In the genomic region with DNA sequence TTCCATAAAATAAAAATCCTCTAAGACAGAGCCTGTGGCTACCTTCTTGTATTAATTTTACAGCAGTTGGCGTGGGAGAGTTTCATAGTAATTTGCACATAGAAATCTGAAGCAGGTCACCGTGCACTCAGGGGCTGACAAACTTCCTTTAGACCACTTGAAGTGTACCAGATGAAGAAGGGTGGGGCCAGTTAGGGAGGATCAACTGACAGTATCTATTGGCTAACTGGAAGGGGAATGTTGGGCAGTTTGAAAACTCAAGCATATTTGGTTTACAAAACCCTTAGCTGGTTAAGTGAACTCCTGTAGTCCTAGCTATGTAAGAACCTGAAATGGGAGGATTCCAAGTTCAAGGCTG, we compare ENCODE assay signal across 8 mouse cellular contexts. TPM values are rescaled to one million over a fixed set of nuclear protein-coding genes. Genes with fewer than 3 reads are reported as not detected.
DNase-seq lines count a peak whose midpoint lies in the region; ATAC-seq and TF ChIP-seq lines count a peak whose summit lies in the region.

No protein-coding gene starts in this region.

- WGBS in lung, embryonic 14.5 days, result 56% methylated on average over 2 of the region's 2 CpGs
- WGBS in intestine, embryonic 14.5 days, result 54% methylated on average over 2 of the region's 2 CpGs
- 67% methylated on average over 2 of the region's 2 CpGs for WGBS in midbrain, embryonic 12.5 days

- no peak for TF ChIP-seq CTCF in lung, embryonic 14.5 days (IDR thresholded peaks at IDR 0.05; ENCODE audit: low read depth)
- TF ChIP-seq CTCF in cortical plate, adult 2 months (IDR thresholded peaks at IDR 0.05; ENCODE audit: extremely low read depth, insufficient read depth, low read length), result no peak

- no peak for TF ChIP-seq POLR2A in cortical plate, adult 2 months (IDR thresholded peaks at IDR 0.05; ENCODE audit: extremely low read depth, insufficient read depth, low read length)

- peaks cover 14% of the 10 kb centered on the region for H3K36me3 ChIP-seq in lung, embryonic 14.5 days (ENCODE audit: insufficient read depth)
- peaks cover 14% of the 10 kb centered on the region for H3K36me3 ChIP-seq in intestine, embryonic 14.5 days (ENCODE audit: control insufficient read depth, insufficient read depth, low read length)
- H3K36me3 ChIP-seq in midbrain, embryonic 12.5 days, result peaks cover 10% of the 10 kb centered on the region

- peak overlapping the region; percentile 80 for H3K9ac ChIP-seq in lung, embryonic 14.5 days
- peak overlapping the region; percentile 74 for H3K9ac ChIP-seq in intestine, embryonic 14.5 days (ENCODE audit: low read length)
- H3K9ac ChIP-seq in midbrain, embryonic 12.5 days (replicated peaks), result peak overlapping the region; percentile 84; the same call in 1 of the 2 replicates

- DNase-seq in lung, embryonic 14.5 days, result peak; percentile 30
- DNase-seq in lung, postnatal 4 days, result no peak
- DNase-seq in intestine, embryonic 14.5 days (ENCODE audit: low spot score), result no peak
- no peak for DNase-seq in urinary bladder, postnatal 25 days (ENCODE audit: low spot score)
- DNase-seq in right cerebral cortex, postnatal 10 days (ENCODE audit: low spot score in 2 of 2), result no peak
- DNase-seq in cerebellum, adult 11 months, result no peak

- H3K27ac ChIP-seq in lung, embryonic 14.5 days (ENCODE audit: low read depth), result no peak overlapping the region
- H3K27ac ChIP-seq in cortical plate, adult 2 months (ENCODE audit: insufficient read depth, low read length), result no peak overlapping the region
- peak overlapping the region; percentile 69; the same call in 1 of the 2 replicates for H3K27ac ChIP-seq in intestine, embryonic 14.5 days (ENCODE audit: low read depth)
- 0 out of 2 replicates have a peak overlapping the region, but pooled peaks have one; percentile 46 for H3K27ac ChIP-seq in midbrain, embryonic 12.5 days (replicated peaks)

- no peak; the same call in 1 of the 2 replicates for ATAC-seq in lung, embryonic 14.5 days (ENCODE audit: insufficient read depth)
- 0 out of 2 replicates have a peak, but pooled peaks have one; percentile 25 for ATAC-seq in intestine, embryonic 14.5 days (replicated peaks; ENCODE audit: low FRiP score, low TSS enrichment, low read depth)
- no peak for ATAC-seq in midbrain, embryonic 12.5 days (ENCODE audit: low FRiP score, low read depth)

- H3K4me2 ChIP-seq in lung, embryonic 14.5 days, result peak overlapping the region; percentile 86
- peak overlapping the region; percentile 82 for H3K4me2 ChIP-seq in intestine, embryonic 14.5 days (ENCODE audit: low read length)
- peak overlapping the region; percentile 87 for H3K4me2 ChIP-seq in midbrain, embryonic 12.5 days (replicated peaks)

- H3K27me3 ChIP-seq in lung, embryonic 14.5 days (ENCODE audit: insufficient read depth, low read length), result no peaks in the 10 kb centered on the region
- H3K27me3 ChIP-seq in intestine, embryonic 14.5 days (replicated peaks; ENCODE audit: control insufficient read depth, insufficient read depth, low read length), result no peaks in the 10 kb centered on the region
- H3K27me3 ChIP-seq in midbrain, embryonic 12.5 days, result no peaks in the 10 kb centered on the region

- H3K4me3 ChIP-seq in lung, embryonic 14.5 days (ENCODE audit: low read depth, low read length), result peak overlapping the region; percentile 90
- peak overlapping the region; percentile 94; the same call in 1 of the 2 replicates for H3K4me3 ChIP-seq in cortical plate, adult 2 months (ENCODE audit: insufficient read depth, low read length)
- peak overlapping the region; percentile 88 for H3K4me3 ChIP-seq in intestine, embryonic 14.5 days (ENCODE audit: low read depth, low read length)
- H3K4me3 ChIP-seq in midbrain, embryonic 12.5 days, result peak overlapping the region; percentile 84

- no peaks in the 10 kb centered on the region for H3K9me3 ChIP-seq in lung, embryonic 14.5 days (ENCODE audit: low read depth, low read length)
- no peaks in the 10 kb centered on the region for H3K9me3 ChIP-seq in intestine, embryonic 14.5 days (ENCODE audit: control insufficient read depth, low read length)
- no peaks in the 10 kb centered on the region for H3K9me3 ChIP-seq in midbrain, embryonic 12.5 days

- no peaks in the 10 kb centered on the region for H3K4me1 ChIP-seq in lung, embryonic 14.5 days (ENCODE audit: insufficient read depth)
- H3K4me1 ChIP-seq in cortical plate, adult 2 months (ENCODE audit: control insufficient read depth, insufficient read depth, low read length), result peaks cover 2% of the 10 kb centered on the region; the same call in 1 of the 2 replicates
- peaks cover 13% of the 10 kb centered on the region for H3K4me1 ChIP-seq in intestine, embryonic 14.5 days (replicated peaks; ENCODE audit: control insufficient read depth, insufficient read depth, low read length)
- peaks cover 12% of the 10 kb centered on the region for H3K4me1 ChIP-seq in midbrain, embryonic 12.5 days

RNA-seq across cellular contexts. Expression of a gene that starts 0.4 kb away (rescaled TPM):
- 69.9 and 71.1 TPM in 2 replicates for polyA plus RNA-seq in lung, embryonic 14.5 days (2014; fragmentation: Nextera tagmentation; extraction: Ambion mirVana)
- polyA plus RNA-seq in cortical plate, adult 2 months (2012; rRNA removed), result 11.5 and 11.9 TPM in 2 replicates
- 71.5 and 76.5 TPM in 2 replicates for polyA plus RNA-seq in intestine, embryonic 14.5 days (2014; fragmentation: Nextera tagmentation; extraction: Ambion mirVana)
- 46.8 and 47.0 TPM in 2 replicates for polyA plus RNA-seq in midbrain, embryonic 12.5 days (2016; fragmentation: Nextera tagmentation; extraction: Ambion mirVana)

Comparison
In these comparisons a context has a peak if more than half of its experiments do, and no peak if none do; other contexts are left out.
1. H3K27ac ChIP-seq: peak in intestine, embryonic 14.5 days (single experiment) and midbrain, embryonic 12.5 days (single experiment); none in lung, embryonic 14.5 days (single experiment) and cortical plate, adult 2 months (single experiment).
2. Peak in every context shown above with its lines, with median percentiles within 50 percentile points of each other: H3K4me2 ChIP-seq, H3K4me3 ChIP-seq and H3K9ac ChIP-seq.